Comparison of ENCODE assay signal across 15 mouse cellular contexts in genomic region chr5:113120741-113121590, GRCm38 (mm10). TPM values are rescaled to one million over a fixed set of nuclear protein-coding genes. Genes with fewer than 3 reads are reported as not detected.
A peak's percentile ranks its signal among the peaks of the same experiment; 100 is the strongest.
DNase-seq lines count a peak whose midpoint lies in the region; ATAC-seq and TF ChIP-seq lines count a peak whose summit lies in the region.
"Had no signal": no experiment of that assay in that cellular context is flagged by ENCODE, and none has a peak within 500 bp of the region (broad histone marks: within the 10 kb centered on the region; RNA-seq: fewer than 3 reads in every experiment).

No protein-coding gene starts in this region.

- no peaks in the 10 kb centered on the region for H3K27me3 ChIP-seq in forebrain, embryonic 12.5 days
- H3K27me3 ChIP-seq in forebrain, embryonic 14.5 days (replicated peaks; ENCODE audit: control insufficient read depth, insufficient read depth, low read length), result no peaks in the 10 kb centered on the region
- no peaks in the 10 kb centered on the region for H3K27me3 ChIP-seq in kidney, embryonic 16.5 days (ENCODE audit: insufficient read depth, low read length)
- no peaks in the 10 kb centered on the region for H3K27me3 ChIP-seq in kidney, adult 2 months (replicated peaks; ENCODE audit: control insufficient read depth, insufficient read depth, low read length)
- no peaks in the 10 kb centered on the region for H3K27me3 ChIP-seq in intestine, postnatal 0 days (replicated peaks; ENCODE audit: control insufficient read depth, insufficient read depth, low read length)
- H3K27me3 ChIP-seq: forebrain, embryonic 15.5 days had no signal

- intact Hi-C loops in gastrocnemius, postnatal 14 days (cut with DNase I; ENCODE audit: low total_unique reads), result no loop called here

- peaks cover 42% of the 10 kb centered on the region for H3K4me1 ChIP-seq in forebrain, embryonic 12.5 days
- H3K4me1 ChIP-seq in forebrain, embryonic 14.5 days (ENCODE audit: control insufficient read depth, insufficient read depth, low read length), result peaks cover 17% of the 10 kb centered on the region; the same call in 1 of the 2 replicates
- H3K4me1 ChIP-seq in kidney, embryonic 16.5 days (ENCODE audit: insufficient read depth, low read length), result peaks cover 55% of the 10 kb centered on the region
- H3K4me1 ChIP-seq in kidney, adult 2 months (ENCODE audit: control insufficient read depth, insufficient read depth, low read length), result peaks cover 12% of the 10 kb centered on the region
- peaks cover 10% of the 10 kb centered on the region; the same call in 1 of the 2 replicates for H3K4me1 ChIP-seq in intestine, postnatal 0 days (replicated peaks; ENCODE audit: control insufficient read depth, insufficient read depth, low read length)

- 0 out of 2 replicates have a peak overlapping the region, but pooled peaks have one; percentile 69 for H3K27ac ChIP-seq in forebrain, embryonic 12.5 days
- H3K27ac ChIP-seq in forebrain, embryonic 14.5 days (ENCODE audit: low read depth, low read length), result no peak overlapping the region
- peak overlapping the region; percentile 63; the same call in 1 of the 2 replicates for H3K27ac ChIP-seq in kidney, embryonic 16.5 days (ENCODE audit: low read length)
- H3K27ac ChIP-seq in kidney, adult 2 months (ENCODE audit: insufficient read depth, low read depth, low read length), result no peak overlapping the region; the same call in 1 of the 2 replicates
- H3K27ac ChIP-seq in intestine, postnatal 0 days (ENCODE audit: low read depth, low read length), result 0 out of 2 replicates have a peak overlapping the region, but pooled peaks have one; percentile 15
- H3K27ac ChIP-seq: liver, embryonic 14.5 days had no signal

- no peaks in the 10 kb centered on the region for H3K36me3 ChIP-seq in forebrain, embryonic 12.5 days (replicated peaks)
- H3K36me3 ChIP-seq in forebrain, embryonic 14.5 days (ENCODE audit: control insufficient read depth, insufficient read depth, low read length), result no peaks in the 10 kb centered on the region
- no peaks in the 10 kb centered on the region for H3K36me3 ChIP-seq in kidney, embryonic 16.5 days (ENCODE audit: insufficient read depth, low read length)
- no peaks in the 10 kb centered on the region for H3K36me3 ChIP-seq in kidney, adult 2 months (ENCODE audit: control insufficient read depth, insufficient read depth, low read length)
- peaks cover 3% of the 10 kb centered on the region; the same call in 1 of the 2 replicates for H3K36me3 ChIP-seq in intestine, postnatal 0 days (ENCODE audit: control insufficient read depth, insufficient read depth)
- H3K36me3 ChIP-seq: forebrain, embryonic 15.5 days had no signal

- 45% methylated on average over 15 of the region's 15 CpGs for WGBS in forebrain, embryonic 12.5 days
- 36% methylated on average over 15 of the region's 15 CpGs for WGBS in forebrain, embryonic 14.5 days
- WGBS in kidney, embryonic 16.5 days, result 15% methylated on average over 15 of the region's 15 CpGs
- 34% methylated on average over 15 of the region's 15 CpGs for WGBS in kidney, adult 2 months
- WGBS in intestine, postnatal 0 days, result 18% methylated on average over 15 of the region's 15 CpGs

- no peak for ATAC-seq in forebrain, embryonic 12.5 days (ENCODE audit: low FRiP score)
- ATAC-seq in forebrain, embryonic 14.5 days, result no peak
- no peak for ATAC-seq in kidney, embryonic 16.5 days (ENCODE audit: low FRiP score, low TSS enrichment)
- no peak for ATAC-seq in intestine, postnatal 0 days
- no peak for ATAC-seq in CD4-positive, CD25-positive, alpha-beta regulatory T cell, adult 4 months
- ATAC-seq: forebrain, embryonic 15.5 days had no signal

- H3K4me2 ChIP-seq in forebrain, embryonic 12.5 days, result no peak overlapping the region
- H3K4me2 ChIP-seq in forebrain, embryonic 14.5 days (ENCODE audit: low read length), result no peak overlapping the region
- no peak overlapping the region for H3K4me2 ChIP-seq in kidney, embryonic 16.5 days (replicated peaks; ENCODE audit: low read depth, low read length)
- no peak overlapping the region; the same call in 1 of the 2 replicates for H3K4me2 ChIP-seq in intestine, postnatal 0 days (replicated peaks; ENCODE audit: low read depth)
- H3K4me2 ChIP-seq: forebrain, embryonic 15.5 days had no signal

- H3K9ac ChIP-seq in forebrain, embryonic 12.5 days, result no peak overlapping the region
- no peak overlapping the region for H3K9ac ChIP-seq in forebrain, embryonic 14.5 days (ENCODE audit: low read length)
- peak overlapping the region; percentile 39; the same call in 1 of the 2 replicates for H3K9ac ChIP-seq in kidney, embryonic 16.5 days (replicated peaks; ENCODE audit: low read length)
- H3K9ac ChIP-seq in intestine, postnatal 0 days (ENCODE audit: low read depth, low read length), result no peak overlapping the region
- H3K9ac ChIP-seq: forebrain, embryonic 15.5 days had no signal

- no peak overlapping the region for H3K4me3 ChIP-seq in forebrain, embryonic 12.5 days (replicated peaks)
- H3K4me3 ChIP-seq in forebrain, embryonic 14.5 days (ENCODE audit: low read depth, low read length), result no peak overlapping the region
- no peak overlapping the region for H3K4me3 ChIP-seq in kidney, embryonic 16.5 days (ENCODE audit: low read length)
- H3K4me3 ChIP-seq in kidney, adult 2 months (ENCODE audit: insufficient read depth, low read depth, low read length), result no peak overlapping the region
- no peak overlapping the region for H3K4me3 ChIP-seq in intestine, postnatal 0 days (ENCODE audit: low read depth, low read length)
- H3K4me3 ChIP-seq: forebrain, embryonic 15.5 days had no signal

- no peak for DNase-seq in forebrain, embryonic 14.5 days (ENCODE audit: low spot score)
- no peak for DNase-seq in kidney, adult 2 months
- DNase-seq in MN1 (ENCODE audit: low spot score), result peak; percentile 58
- DNase-seq in gastrocnemius, postnatal 14 days, result no peak
- DNase-seq: B cell, adult 2 months; cerebellum, postnatal 25 days had no signal

- no peak for TF ChIP-seq POLR2A in kidney, adult 2 months (IDR thresholded peaks at IDR 0.05; ENCODE audit: low read depth, low read length)

- H3K9me3 ChIP-seq in forebrain, embryonic 12.5 days, result no peaks in the 10 kb centered on the region
- no peaks in the 10 kb centered on the region for H3K9me3 ChIP-seq in forebrain, embryonic 14.5 days (replicated peaks; ENCODE audit: control insufficient read depth, low read length)
- no peaks in the 10 kb centered on the region for H3K9me3 ChIP-seq in kidney, embryonic 16.5 days (ENCODE audit: low read length)
- no peaks in the 10 kb centered on the region for H3K9me3 ChIP-seq in intestine, postnatal 0 days (ENCODE audit: control insufficient read depth)
- H3K9me3 ChIP-seq: forebrain, embryonic 15.5 days had no signal

- TF ChIP-seq CTCF in kidney, adult 2 months (conservative IDR thresholded peaks at IDR 0.05; ENCODE audit: insufficient read depth, insufficient read length, low read depth, low read length), result no peak
- no peak for TF ChIP-seq CTCF in intestine, postnatal 0 days (IDR thresholded peaks at IDR 0.05; ENCODE audit: low read depth)

RNA-seq across cellular contexts. Expression of gene Crybb3, which starts 39.6 kb away (rescaled TPM):
- polyA plus RNA-seq in forebrain, embryonic 12.5 days (2016; fragmentation: Nextera tagmentation; extraction: Ambion mirVana), result 0.95 and 1.1 TPM in 2 replicates
- 0.48 and 0.70 TPM in 2 replicates for polyA plus RNA-seq in forebrain, embryonic 14.5 days (2014; fragmentation: Nextera tagmentation; extraction: Ambion mirVana)
- polyA plus RNA-seq in kidney, embryonic 16.5 days (2015; fragmentation: Nextera tagmentation; extraction: Ambion mirVana), result 0.69 and 1.1 TPM in 2 replicates
- 1.5 and 2.8 TPM in 2 replicates for polyA plus RNA-seq in kidney, adult 2 months (2012; rRNA removed)
- polyA plus RNA-seq in intestine, postnatal 0 days (2015; fragmentation: Nextera tagmentation; extraction: Ambion mirVana), result 0.93 and 1.2 TPM in 2 replicates
- polyA plus RNA-seq in CD4-positive, CD25-positive, alpha-beta regulatory T cell, adult 4 months (2017; shearing (Covaris generic)), result not detected
- total RNA-seq in gastrocnemius, postnatal 14 days (2021), result 1 to 10 TPM in 1 of 2 experiments, under 1 TPM in 1; 0.94 to 2.0 TPM
- total RNA-seq: hematopoietic stem cell, adult 5-6 weeks had no signal

RNA-seq across cellular contexts. Expression of gene Crybb2, which starts 51.0 kb away (rescaled TPM):
- polyA plus RNA-seq in forebrain, embryonic 12.5 days (2016; fragmentation: Nextera tagmentation; extraction: Ambion mirVana), result not detected in 2 replicates
- polyA plus RNA-seq in forebrain, embryonic 14.5 days (2014; fragmentation: Nextera tagmentation; extraction: Ambion mirVana), result not detected in 2 replicates
- polyA plus RNA-seq in kidney, embryonic 16.5 days (2015; fragmentation: Nextera tagmentation; extraction: Ambion mirVana), result not detected in 2 replicates
- polyA plus RNA-seq in kidney, adult 2 months (2012; rRNA removed), result not detected in 2 replicates
- polyA plus RNA-seq in intestine, postnatal 0 days (2015; fragmentation: Nextera tagmentation; extraction: Ambion mirVana), result not detected in 2 replicates
- polyA plus RNA-seq in CD4-positive, CD25-positive, alpha-beta regulatory T cell, adult 4 months (2017; shearing (Covaris generic)), result not detected
- total RNA-seq in gastrocnemius, postnatal 14 days (2021), result not detected
- total RNA-seq: hematopoietic stem cell, adult 5-6 weeks; layer of hippocampus, postnatal 14 days had no signal
- polyA plus RNA-seq: brain, embryonic 14.5 days; forebrain, embryonic 15.5 days; liver, embryonic 14.5 days had no signal

Comparison
In these comparisons a context has a peak if more than half of its experiments do, and no peak if none do; other contexts are left out.
1. H3K27ac ChIP-seq: peak in forebrain, embryonic 12.5 days (single experiment), kidney, embryonic 16.5 days (single experiment) and intestine, postnatal 0 days (single experiment); none in forebrain, embryonic 14.5 days (single experiment) and kidney, adult 2 months (single experiment).